Mouse (Mus musculus) olfactory bulb, adult 2 months (tissue): Measurements from ENCODE around the gene Tex35.

ENCODE experiments used
- CTCF ChIP-seq: fragments of 200-500 bp; IDR thresholded peaks from 2 replicates; pipeline ENCODE4 v1.5.1; 2012; ENCODE audit warnings: low read depth, mild to moderate bottlenecking, low read length, moderate library complexity; ENCODE audit not compliant: insufficient read depth
- POLR2A ChIP-seq: fragments of 200-500 bp; IDR thresholded peaks from 2 replicates; pipeline ENCODE4 v1.6.1; 2012; ENCODE audit warnings: mild to moderate bottlenecking, low read depth, low read length, moderate library complexity; ENCODE audit not compliant: insufficient read depth

GRCm38 (mm10) chr1:157128219-157128618 lies 19.7 kb upstream of the Tex35 start:
- TF ChIP-seq CTCF, result no peak
- TF ChIP-seq POLR2A, result no peak
